Mouse (Mus musculus) frontal cortex, postnatal 10 days (tissue): ENCODE results near the gene Srgn.

Source experiments
- DNase-seq, 2 experiments: peaks; one replicate each; pipeline ENCODE4 v3.0.0; 2022; ENCODE audit warnings: low spot score in 2 of 2, mixed read lengths in 1 of 2

The Srgn gene

GRCm38 (mm10) chr10:62527351-62527750 lies at the start of gene Srgn:
Gene Srgn (minus strand): TSS chr10:62527451.
- no peak for DNase-seq

GRCm38 (mm10) chr10:62575001-62575400 lies 47.8 kb upstream of the Srgn start:
- no peak for DNase-seq

- no peak for DNase-seq
These were observed 43.0 kb upstream of the Srgn start for GRCm38 (mm10) chr10:62570126-62570871.

- no peak for DNase-seq
These were observed 41.6 kb upstream of the Srgn start for GRCm38 (mm10) chr10:62568861-62569260.

- no peak for DNase-seq
These were observed 30.5 kb upstream of the Srgn start for GRCm38 (mm10) chr10:62557736-62558135.

GRCm38 (mm10) chr10:62556558-62556901 lies 29.3 kb upstream of the Srgn start:
- DNase-seq, result no peak

GRCm38 (mm10) chr10:62555705-62556557 lies 28.7 kb upstream of the Srgn start:
- no peak for DNase-seq

- no peak for DNase-seq
These were observed 26.4 kb upstream of the Srgn start for GRCm38 (mm10) chr10:62553611-62554091.

- no peak for DNase-seq
These were observed 23.6 kb upstream of the Srgn start for GRCm38 (mm10) chr10:62550787-62551300.

GRCm38 (mm10) chr10:62549523-62550166 lies 22.4 kb upstream of the Srgn start:
- peak in 1 of 2 experiments; percentile 42 for DNase-seq

- DNase-seq, result no peak
These were observed 19.2 kb upstream of the Srgn start for GRCm38 (mm10) chr10:62546441-62546840.

- DNase-seq, result no peak
These were observed 18.5 kb upstream of the Srgn start for GRCm38 (mm10) chr10:62545759-62546158.

GRCm38 (mm10) chr10:62544316-62544715 lies 17.1 kb upstream of the Srgn start:
- DNase-seq, result no peak

GRCm38 (mm10) chr10:62543399-62543808 lies 16.2 kb upstream of the Srgn start:
- no peak for DNase-seq

- no peak for DNase-seq
These were observed 15.7 kb upstream of the Srgn start for GRCm38 (mm10) chr10:62542928-62543327.

- DNase-seq, result no peak
These were observed 15.3 kb upstream of the Srgn start for GRCm38 (mm10) chr10:62542507-62542906.

GRCm38 (mm10) chr10:62541499-62541898 lies 14.2 kb upstream of the Srgn start:
- no peak for DNase-seq

- DNase-seq, result no peak
These were observed 13.5 kb upstream of the Srgn start for GRCm38 (mm10) chr10:62540800-62541199.

- no peak for DNase-seq
These were observed 7.3 kb upstream of the Srgn start for GRCm38 (mm10) chr10:62534509-62534908.

- DNase-seq, result no peak
These were observed 5.6 kb upstream of the Srgn start for GRCm38 (mm10) chr10:62532832-62533231.

GRCm38 (mm10) chr10:62530183-62530582 lies 2.9 kb upstream of the Srgn start:
- no peak for DNase-seq

- DNase-seq, result no peak
These were observed 4.8 kb downstream of the Srgn start for GRCm38 (mm10) chr10:62522346-62522950.
